Mouse (Mus musculus) kidney, adult 2 months (tissue): ENCODE measurements around the gene Frmpd1.

Source experiments
- CTCF ChIP-seq: fragments of 200-500 bp; conservative IDR thresholded peaks from 2 replicates; pipeline ENCODE4 v1.5.1; 2011; ENCODE audit warnings: low read depth, mild to moderate bottlenecking, control low read depth, low read length, moderate library complexity, mixed read lengths; ENCODE audit not compliant: insufficient read depth, insufficient read length
- POLR2A ChIP-seq: fragments of 200-500 bp; IDR thresholded peaks from one replicate; pipeline ENCODE4 v1.6.1; 2011; ENCODE audit warnings: low read depth, low read length, control low read depth

DNA sequence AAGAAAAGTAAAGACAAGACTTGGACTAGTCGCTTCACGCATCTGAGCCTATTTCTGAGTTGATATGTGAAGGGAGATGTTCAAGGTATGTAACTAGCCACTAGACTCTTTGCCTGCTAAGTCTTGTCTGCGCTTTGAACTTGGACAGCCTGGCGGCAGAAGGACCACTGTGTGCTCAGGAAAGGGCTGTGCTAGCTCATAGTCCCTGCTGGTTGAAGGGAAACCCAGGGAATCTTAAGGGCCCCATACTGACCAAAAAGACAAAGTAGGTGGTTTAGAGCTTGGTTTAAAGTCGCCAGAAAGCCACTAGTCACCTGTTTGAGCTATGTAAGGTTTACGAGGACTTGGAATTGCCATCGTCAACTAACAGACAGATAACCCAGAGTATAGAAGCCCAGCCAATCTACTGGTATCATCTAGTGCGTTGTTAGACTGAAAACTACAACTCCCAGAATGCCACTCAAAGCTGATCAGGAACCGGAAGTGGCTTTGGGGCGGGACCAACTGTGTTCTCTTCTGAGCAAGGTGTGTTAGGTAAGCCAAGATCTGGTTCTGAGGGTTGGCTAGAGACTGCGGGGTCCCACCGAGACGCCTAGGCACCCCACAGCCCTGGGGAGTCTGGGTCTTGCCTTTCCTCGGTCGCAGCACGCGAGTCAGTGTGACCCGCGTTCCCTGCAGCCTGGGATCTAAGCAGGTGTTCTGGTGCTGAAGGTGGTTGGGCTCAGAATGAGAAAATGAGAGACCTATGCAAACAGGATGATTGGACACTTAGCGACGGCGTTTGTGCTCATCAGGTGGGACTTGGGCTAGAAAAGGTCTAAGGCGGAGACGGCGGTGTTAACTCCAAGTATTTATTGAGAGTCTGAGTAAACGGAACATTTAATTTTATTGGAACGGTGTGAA, 112.2 kb downstream of the Frmpd1 start, which contains the start of gene Trmt10b:
- TF ChIP-seq POLR2A (no peak), CTCF (no peak)
